Mouse (Mus musculus): ENCODE results near the gene Synrg. TPM values are rescaled to one million over a fixed set of nuclear protein-coding genes. Genes with fewer than 3 reads are reported as not detected.

Gene Synrg
- polyA plus RNA-seq, 1 experiment from 2014 or later, result 18.8 TPM

GRCm38 (mm10) chr11:83941950-83942840 lies 22.0 kb upstream of the Synrg start, which contains the start of gene Ddx52:
TSS of gene Ddx52 (plus strand) at chr11:83942062.
- Histone ChIP-seq H3K4me3 (ENCODE audit: low read length) (peak within 1 kb of the TSS; percentile 77), H3K27me3 (replicated peaks; ENCODE audit: control insufficient read depth, insufficient read depth, low read length) (0 out of 2 replicates have a peak, but pooled peaks cover 3% of the 10 kb centered on the region), H3K9ac (ENCODE audit: low read depth, low read length) (peak within 1 kb of the TSS; percentile 77), H3K4me1 (ENCODE audit: control insufficient read depth, insufficient read depth, low read depth, low read length) (peaks cover 11% of the 10 kb centered on the region), H3K9me3 (ENCODE audit: control insufficient read depth, low read length) (no peaks in the 10 kb centered on the region), H3K36me3 (ENCODE audit: control insufficient read depth, insufficient read depth, low read length) (peaks cover 16% of the 10 kb centered on the region), H3K27ac (ENCODE audit: low read depth, low read length) (peak within 1 kb of the TSS; percentile 67), H3K4me2 (ENCODE audit: low read length) (peak within 1 kb of the TSS; percentile 71)
- WGBS, result 2% methylated on average over 49 of the region's 49 CpGs
- ATAC-seq, result peak; percentile 98

GRCm38 (mm10) chr11:83956822-83957221 lies 7.4 kb upstream of the Synrg start:
- Histone ChIP-seq H3K27me3 (replicated peaks; ENCODE audit: control insufficient read depth, insufficient read depth, low read length) (no peaks in the 10 kb centered on the region), H3K4me1 (ENCODE audit: control insufficient read depth, insufficient read depth, low read depth, low read length) (no peaks in the 10 kb centered on the region), H3K4me2 (ENCODE audit: low read length) (no peak overlapping the region), H3K4me3 (ENCODE audit: low read length) (no peak overlapping the region), H3K9ac (ENCODE audit: low read depth, low read length) (no peak overlapping the region), H3K36me3 (ENCODE audit: control insufficient read depth, insufficient read depth, low read length) (peaks cover 46% of the 10 kb centered on the region), H3K9me3 (ENCODE audit: control insufficient read depth, low read length) (no peaks in the 10 kb centered on the region), H3K27ac (ENCODE audit: low read depth, low read length) (no peak overlapping the region)
- WGBS, result 97% methylated on average over 2 of the region's 2 CpGs
- no peak for ATAC-seq

- Histone ChIP-seq H3K27me3 (replicated peaks; ENCODE audit: control insufficient read depth, insufficient read depth, low read length) (no peaks in the 10 kb centered on the region), H3K9ac (ENCODE audit: low read depth, low read length) (no peak overlapping the region), H3K9me3 (ENCODE audit: control insufficient read depth, low read length) (no peaks in the 10 kb centered on the region), H3K4me3 (ENCODE audit: low read length) (no peak overlapping the region), H3K27ac (ENCODE audit: low read depth, low read length) (no peak overlapping the region), H3K36me3 (ENCODE audit: control insufficient read depth, insufficient read depth, low read length) (peaks cover 23% of the 10 kb centered on the region), H3K4me1 (ENCODE audit: control insufficient read depth, insufficient read depth, low read depth, low read length) (peaks cover 14% of the 10 kb centered on the region), H3K4me2 (ENCODE audit: low read length) (no peak overlapping the region)
- 92% methylated on average over 3 of the region's 3 CpGs for WGBS
- ATAC-seq, result no peak
Observed at GRCm38 (mm10) chr11:83961983-83962382, 2.2 kb upstream of the Synrg start.

GRCm38 (mm10) chr11:83967436-83968204 lies 3.4 kb downstream of the Synrg start:
- Histone ChIP-seq H3K27me3 (replicated peaks; ENCODE audit: control insufficient read depth, insufficient read depth, low read length) (no peaks in the 10 kb centered on the region), H3K27ac (ENCODE audit: low read depth, low read length) (no peak overlapping the region), H3K4me2 (ENCODE audit: low read length) (no peak overlapping the region), H3K4me1 (ENCODE audit: control insufficient read depth, insufficient read depth, low read depth, low read length) (peaks cover 17% of the 10 kb centered on the region), H3K36me3 (ENCODE audit: control insufficient read depth, insufficient read depth, low read length) (peaks cover under 1% of the 10 kb centered on the region; the same call in 1 of the 2 replicates), H3K9me3 (ENCODE audit: control insufficient read depth, low read length) (no peaks in the 10 kb centered on the region), H3K9ac (ENCODE audit: low read depth, low read length) (no peak overlapping the region), H3K4me3 (ENCODE audit: low read length) (no peak overlapping the region)
- no peak for ATAC-seq
- WGBS, result 55% methylated on average over 8 of the region's 8 CpGs

- H3K4me1 ChIP-seq (ENCODE audit: control insufficient read depth, insufficient read depth, low read depth, low read length), result peaks cover 17% of the 10 kb centered on the region
- no peak overlapping the region for H3K4me2 ChIP-seq (ENCODE audit: low read length)
- peaks cover 4% of the 10 kb centered on the region; the same call in 1 of the 2 replicates for H3K36me3 ChIP-seq (ENCODE audit: control insufficient read depth, insufficient read depth, low read length)
- H3K27me3 ChIP-seq (replicated peaks; ENCODE audit: control insufficient read depth, insufficient read depth, low read length), result no peaks in the 10 kb centered on the region
- 82% methylated on average over 6 of the region's 6 CpGs for WGBS
- H3K9ac ChIP-seq (ENCODE audit: low read depth, low read length), result no peak overlapping the region
- no peak overlapping the region for H3K27ac ChIP-seq (ENCODE audit: low read depth, low read length)
- no peak overlapping the region for H3K4me3 ChIP-seq (ENCODE audit: low read length)
- no peaks in the 10 kb centered on the region for H3K9me3 ChIP-seq (ENCODE audit: control insufficient read depth, low read length)
- no peak for ATAC-seq
Observed at GRCm38 (mm10) chr11:83968205-83968575, 4.0 kb downstream of the Synrg start.

- H3K4me1 ChIP-seq (ENCODE audit: control insufficient read depth, insufficient read depth, low read depth, low read length), result peaks cover 17% of the 10 kb centered on the region
- ATAC-seq, result no peak
- H3K27ac ChIP-seq (ENCODE audit: low read depth, low read length), result no peak overlapping the region
- no peaks in the 10 kb centered on the region for H3K9me3 ChIP-seq (ENCODE audit: control insufficient read depth, low read length)
- no peak overlapping the region for H3K4me3 ChIP-seq (ENCODE audit: low read length)
- no peak overlapping the region for H3K4me2 ChIP-seq (ENCODE audit: low read length)
- H3K9ac ChIP-seq (ENCODE audit: low read depth, low read length), result no peak overlapping the region
- WGBS, result 97% methylated on average over 3 of the region's 3 CpGs
- H3K36me3 ChIP-seq (ENCODE audit: control insufficient read depth, insufficient read depth, low read length), result peaks cover 4% of the 10 kb centered on the region
- H3K27me3 ChIP-seq (replicated peaks; ENCODE audit: control insufficient read depth, insufficient read depth, low read length), result no peaks in the 10 kb centered on the region
Observed at GRCm38 (mm10) chr11:83969040-83969439, 4.8 kb downstream of the Synrg start.

- Histone ChIP-seq H3K9ac (ENCODE audit: low read depth, low read length) (no peak overlapping the region), H3K36me3 (ENCODE audit: control insufficient read depth, insufficient read depth, low read length) (peaks cover 18% of the 10 kb centered on the region), H3K4me3 (ENCODE audit: low read length) (no peak overlapping the region), H3K4me1 (ENCODE audit: control insufficient read depth, insufficient read depth, low read depth, low read length) (no peaks in the 10 kb centered on the region), H3K27ac (ENCODE audit: low read depth, low read length) (no peak overlapping the region), H3K9me3 (ENCODE audit: control insufficient read depth, low read length) (no peaks in the 10 kb centered on the region), H3K27me3 (replicated peaks; ENCODE audit: control insufficient read depth, insufficient read depth, low read length) (no peaks in the 10 kb centered on the region), H3K4me2 (ENCODE audit: low read length) (no peak overlapping the region)
- no peak for ATAC-seq
- WGBS, result 32% methylated on average over 7 of the region's 7 CpGs
Observed at GRCm38 (mm10) chr11:83974561-83975346, 10.5 kb downstream of the Synrg start.

GRCm38 (mm10) chr11:83975488-83975887 lies 11.3 kb downstream of the Synrg start:
- Histone ChIP-seq H3K4me3 (ENCODE audit: low read length) (no peak overlapping the region), H3K4me2 (ENCODE audit: low read length) (no peak overlapping the region), H3K4me1 (ENCODE audit: control insufficient read depth, insufficient read depth, low read depth, low read length) (no peaks in the 10 kb centered on the region), H3K9me3 (ENCODE audit: control insufficient read depth, low read length) (no peaks in the 10 kb centered on the region), H3K9ac (ENCODE audit: low read depth, low read length) (no peak overlapping the region), H3K27ac (ENCODE audit: low read depth, low read length) (no peak overlapping the region), H3K27me3 (replicated peaks; ENCODE audit: control insufficient read depth, insufficient read depth, low read length) (no peaks in the 10 kb centered on the region), H3K36me3 (ENCODE audit: control insufficient read depth, insufficient read depth, low read length) (peaks cover 24% of the 10 kb centered on the region)
- no peak for ATAC-seq
- 92% methylated on average over 1 of the region's 1 CpGs for WGBS
